Mouse (Mus musculus) MEL (cell line): ENCODE results near the gene Cyp2g1. TPM values are rescaled to one million over a fixed set of nuclear protein-coding genes. Genes with fewer than 3 reads are reported as not detected.

Experiments used
- DNase-seq: peaks from one replicate; pipeline ENCODE4 v3.0.0; 2011; ENCODE audit warnings: low read depth, low spot score
- H3K27ac ChIP-seq: 2 replicates; pipeline ENCODE4 v1.5.1; 2012; ENCODE audit warnings: low read depth, mild to moderate bottlenecking, control low read depth, low read length, moderate library complexity; ENCODE audit not compliant: control insufficient read depth
- H3K27me3 ChIP-seq, 2 experiments: fragments of 150-350 bp in 1 of 2; sonication (generic) in 1 of 2; 2 replicates each; pipeline ENCODE4 v1.6.1; 2012; ENCODE audit warnings: low read length in 2 of 2, mild to moderate bottlenecking in 2 of 2, improper control_type of control experiment in 1 of 2, moderate library complexity in 1 of 2; ENCODE audit not compliant: insufficient read depth in 2 of 2, control insufficient read depth in 1 of 2
- H3K36me3 ChIP-seq, 2 experiments: 2 replicates each; pipeline ENCODE4 v1.6.1; 2012 to 2014; ENCODE audit warnings: low read length in 2 of 2, improper control_type of control experiment in 1 of 2, inconsistent platforms in 1 of 2, mild to moderate bottlenecking in 1 of 2; ENCODE audit not compliant: insufficient read depth in 2 of 2, control insufficient read depth in 1 of 2
- H3K4me1 ChIP-seq, 2 experiments: fragments of 150-350 bp in 1 of 2; sonication (generic) in 1 of 2; 2 replicates each; pipeline ENCODE4 v1.6.1; 2012; ENCODE audit warnings: low read length in 2 of 2, improper control_type of control experiment in 1 of 2, mild to moderate bottlenecking in 1 of 2; ENCODE audit not compliant: insufficient read depth in 2 of 2, control insufficient read depth in 1 of 2
- H3K4me3 ChIP-seq, 2 experiments: fragments of 150-350 bp in 1 of 2; sonication (generic) in 1 of 2; 2 replicates each; pipeline ENCODE4 v1.5.1; 2012; ENCODE audit warnings: low read depth in 2 of 2, low read length in 2 of 2, mild to moderate bottlenecking in 2 of 2, moderate library complexity in 2 of 2, control low read depth in 1 of 2, improper control_type of control experiment in 1 of 2; ENCODE audit not compliant: control insufficient read depth in 1 of 2, insufficient read depth in 1 of 2
- H3K79me2 ChIP-seq: 2 replicates; pipeline ENCODE4 v1.6.1; 2012; ENCODE audit warnings: mild to moderate bottlenecking, low read length, moderate library complexity; ENCODE audit not compliant: control insufficient read depth, poor library complexity, insufficient read depth
- H3K9ac ChIP-seq: 2 replicates; pipeline ENCODE4 v1.6.1; 2012; ENCODE audit warnings: low read depth, mild to moderate bottlenecking, control low read depth, low read length, moderate library complexity; ENCODE audit not compliant: control insufficient read depth, poor library complexity, severe bottlenecking
- H3K9me3 ChIP-seq: fragments of 150-350 bp; sonication (generic); replicated peaks from 2 replicates; pipeline ENCODE4 v1.6.1; 2012; ENCODE audit warnings: mild to moderate bottlenecking, low read length, improper control_type of control experiment, moderate library complexity; ENCODE audit not compliant: insufficient read depth
- BHLHE40 ChIP-seq: IDR thresholded peaks from 2 replicates; pipeline ENCODE4 v1.6.1; 2012; ENCODE audit warnings: low read depth, mild to moderate bottlenecking, inconsistent platforms, low read length, improper control_type of control experiment, borderline replicate concordance
- CTCF ChIP-seq, 3 experiments: IDR thresholded peaks in 2 of 3; conservative IDR thresholded peaks in 1 of 3; 2 replicates each; pipeline ENCODE4 v1.5.1; 2011 to 2012; ENCODE audit warnings: low read length in 3 of 3, low read depth in 2 of 3, mild to moderate bottlenecking in 2 of 3, improper control_type of control experiment in 1 of 3, inconsistent platforms in 1 of 3, mixed read lengths in 1 of 3, moderate library complexity in 1 of 3; ENCODE audit not compliant: control insufficient read depth in 1 of 3, insufficient read depth in 1 of 3, poor library complexity in 1 of 3, severe bottlenecking in 1 of 3
- E2F4 ChIP-seq: IDR thresholded peaks from 2 replicates; pipeline ENCODE4 v1.6.1; 2011; ENCODE audit warnings: low read depth, low read length, improper control_type of control experiment, borderline replicate concordance
- ELF1 ChIP-seq: IDR thresholded peaks from 2 replicates; pipeline ENCODE4 v1.6.1; 2014; ENCODE audit warnings: low read depth, mild to moderate bottlenecking, inconsistent platforms, low read length, improper control_type of control experiment, moderate library complexity
- EP300 ChIP-seq, 2 experiments: IDR thresholded peaks; 2 replicates each; pipeline ENCODE4 v1.6.1; 2011; ENCODE audit warnings: improper control_type of control experiment in 2 of 2, low read length in 2 of 2, low read depth in 1 of 2, mild to moderate bottlenecking in 1 of 2
- ETS1 ChIP-seq: IDR thresholded peaks from 2 replicates; pipeline ENCODE4 v1.6.1; 2012; ENCODE audit warnings: low read depth, mild to moderate bottlenecking, inconsistent platforms, low read length, improper control_type of control experiment, moderate library complexity
- JUND ChIP-seq: IDR thresholded peaks from 2 replicates; pipeline ENCODE4 v1.6.1; 2011; ENCODE audit warnings: low read depth, mild to moderate bottlenecking, improper control_type of control experiment, low read length
- KAT2A ChIP-seq: conservative IDR thresholded peaks from 2 replicates; pipeline ENCODE4 v1.6.1; 2012; ENCODE audit warnings: low read depth, low read length, improper control_type of control experiment, inconsistent platforms
- MAX ChIP-seq: IDR thresholded peaks from 2 replicates; pipeline ENCODE4 v1.6.1; 2011; ENCODE audit warnings: low read length, improper control_type of control experiment
- MAZ ChIP-seq: IDR thresholded peaks from 2 replicates; pipeline ENCODE4 v1.6.1; 2012; ENCODE audit warnings: low read depth, mild to moderate bottlenecking, inconsistent platforms, low read length, improper control_type of control experiment
- POLR2AphosphoS5 ChIP-seq: IDR thresholded peaks from 2 replicates; pipeline ENCODE4 v1.6.1; 2012; ENCODE audit warnings: low read depth, borderline replicate concordance, mild to moderate bottlenecking, inconsistent platforms, low read length, moderate library complexity, mixed read lengths
- RAD21 ChIP-seq: IDR thresholded peaks from 2 replicates; pipeline ENCODE4 v1.6.1; 2011; ENCODE audit warnings: mild to moderate bottlenecking, low read depth, low read length, improper control_type of control experiment
- SMC3 ChIP-seq: IDR thresholded peaks from 2 replicates; pipeline ENCODE4 v1.6.1; 2011; ENCODE audit warnings: low read depth, low read length, improper control_type of control experiment
- TCF12 ChIP-seq: IDR thresholded peaks from 2 replicates; pipeline ENCODE4 v1.6.1; 2014; ENCODE audit warnings: low read depth, mild to moderate bottlenecking, inconsistent platforms, low read length, improper control_type of control experiment, moderate library complexity
- USF1 ChIP-seq: IDR thresholded peaks from 2 replicates; pipeline ENCODE4 v1.6.1; 2014; ENCODE audit warnings: low read depth, mild to moderate bottlenecking, inconsistent platforms, low read length, improper control_type of control experiment, moderate library complexity
- ZKSCAN1 ChIP-seq: IDR thresholded peaks from 2 replicates; pipeline ENCODE4 v1.6.1; 2012; ENCODE audit warnings: low read depth, mild to moderate bottlenecking, inconsistent platforms, low read length, improper control_type of control experiment, moderate library complexity
- polyA plus RNA-seq, 2 experiments: library from polyadenylated mRNA; stranded (reverse) in 1 of 2; unstranded in 1 of 2; fragments of >175 nt in 1 of 2; fragments of >200 nt in 1 of 2; gene quantifications; 2 replicates each; pipeline versions ENCODE4 v1.2.1 to v1.2.4; 2012; ENCODE audit warnings: low replicate concordance in 2 of 2, low read depth in 1 of 2; ENCODE audit not compliant: insufficient read length in 2 of 2, insufficient read depth in 1 of 2, missing spikeins in 1 of 2
- total RNA-seq: library from RNA; depleted of rRNA; stranded (reverse); fragments of 300-350 nt; gene quantifications from 2 replicates; pipeline ENCODE4 v1.2.3, GENCODE M21; 2012

Gene Cyp2g1
- total and polyA plus RNA-seq, 3 experiments: not detected

DNA sequence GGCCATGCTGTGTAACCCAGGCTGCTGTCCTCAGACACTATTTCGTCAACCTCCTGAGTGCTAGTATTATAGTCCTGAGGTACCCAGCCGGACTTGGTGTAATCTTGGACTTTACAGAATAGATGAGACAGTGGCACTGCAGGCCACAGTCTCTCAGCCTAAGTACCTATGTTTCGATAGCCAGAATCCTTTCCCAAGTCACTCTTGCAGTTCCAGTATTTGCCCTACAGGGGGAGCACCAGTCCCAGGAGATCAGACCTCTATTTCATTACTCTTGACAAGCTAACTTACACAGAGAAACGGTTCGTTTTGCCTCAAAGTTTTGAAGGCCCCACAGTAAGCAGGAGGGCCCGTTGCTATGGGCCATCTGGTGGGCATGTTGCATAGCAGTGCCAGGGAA, 30.2 kb upstream of the Cyp2g1 start:
- no peak for TF ChIP-seq BHLHE40
- peak; percentile 25 to 44 (median 41); a peak in 4 of 6 replicates for TF ChIP-seq CTCF (IDR thresholded peaks at IDR 0.05 in 2 of 3, conservative IDR thresholded peaks at IDR 0.05 in 1 of 3; ENCODE audit: control insufficient read depth in 1 of 3, insufficient read depth in 1 of 3, low read depth in 2 of 3, low read length in 3 of 3, poor library complexity in 1 of 3, severe bottlenecking in 1 of 3)
- TF ChIP-seq POLR2AphosphoS5: no peak
- peak; percentile 33 for TF ChIP-seq SMC3
- peak; percentile 34 for TF ChIP-seq RAD21
- TF ChIP-seq ZKSCAN1: no peak
- no peak for TF ChIP-seq EP300 (IDR thresholded peaks at IDR 0.05; ENCODE audit: low read depth in 1 of 2, low read length in 2 of 2)
- H3K79me2 ChIP-seq: no peaks in the 10 kb centered on the region
- peak; percentile 22 for DNase-seq
- no peaks in the 10 kb centered on the region for H3K36me3 ChIP-seq
- no peaks in the 10 kb centered on the region for H3K4me1 ChIP-seq
- no peak overlapping the region for H3K9ac ChIP-seq
- no peaks in the 10 kb centered on the region for H3K27me3 ChIP-seq
- no peaks in the 10 kb centered on the region for H3K9me3 ChIP-seq
- H3K4me3 ChIP-seq: no peak overlapping the region
- no peak overlapping the region for H3K27ac ChIP-seq

DNA sequence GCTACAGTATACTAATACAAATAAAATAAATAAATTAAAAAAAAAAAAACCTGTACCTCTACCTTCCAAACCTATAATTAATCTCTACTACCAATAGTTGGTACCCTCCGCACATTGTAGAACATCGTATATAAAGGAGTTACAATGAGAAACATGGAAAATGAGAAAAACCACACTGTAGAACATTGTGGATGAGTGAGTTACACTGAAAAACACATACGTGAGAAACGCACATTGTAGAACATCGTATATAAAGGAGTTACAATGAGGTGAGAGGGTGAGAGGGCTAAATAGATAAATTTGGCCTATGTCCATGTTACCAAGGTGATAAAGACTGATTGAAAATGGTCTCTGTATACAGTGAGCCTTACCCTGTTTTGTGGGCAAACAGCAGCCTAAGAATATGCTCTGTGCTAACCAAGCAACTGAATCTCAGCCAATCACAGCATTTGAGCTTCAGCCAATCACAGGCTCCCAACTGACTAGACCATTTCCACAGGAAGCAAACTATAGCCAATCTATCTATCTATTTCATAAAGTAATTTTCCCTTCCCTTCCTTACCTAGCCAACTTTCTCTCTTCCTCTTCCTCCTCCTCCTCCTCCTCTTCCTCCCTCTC, 28.8 kb upstream of the Cyp2g1 start:
- Histone ChIP-seq H3K27me3 (no peaks in the 10 kb centered on the region), H3K79me2 (no peaks in the 10 kb centered on the region), H3K36me3 (no peaks in the 10 kb centered on the region), H3K4me3 (no peak overlapping the region), H3K9ac (no peak overlapping the region), H3K9me3 (no peaks in the 10 kb centered on the region), H3K4me1 (no peaks in the 10 kb centered on the region), H3K27ac (no peak overlapping the region)
- TF ChIP-seq MAZ: no peak
- TF ChIP-seq KAT2A: no peak
- TF ChIP-seq ELF1: no peak
- TF ChIP-seq TCF12: no peak
- no peak for TF ChIP-seq ETS1
- no peak for TF ChIP-seq BHLHE40
- no peak for TF ChIP-seq USF1
- TF ChIP-seq E2F4: no peak
- TF ChIP-seq MAX: no peak
- TF ChIP-seq JUND: no peak
- DNase-seq: peak; percentile 47
